Mouse (Mus musculus) ES-Bruce4 (cell line): ENCODE measurements around the gene Pomp.

Experiments used
- CTCF ChIP-seq: IDR thresholded peaks from one replicate; pipeline ENCODE4 v1.8.1; 2011; ENCODE audit warnings: low read depth, low read length
- EP300 ChIP-seq: IDR thresholded peaks from 2 replicates; pipeline ENCODE4 v1.6.1; 2011; ENCODE audit warnings: low read depth, low read length; ENCODE audit not compliant: insufficient read depth
- POLR2A ChIP-seq: IDR thresholded peaks from one replicate; pipeline ENCODE4 v1.8.1; 2011; ENCODE audit warnings: low read length; ENCODE audit not compliant: insufficient read depth

- TF ChIP-seq CTCF (peak; percentile 72), POLR2A (no peak), EP300 (no peak)
Measured at GRCm38 (mm10) chr5:147848164-147848863, 11.9 kb upstream of the Pomp start.
